ENCODE assay signal across 8 mouse cellular contexts in the genomic region with DNA sequence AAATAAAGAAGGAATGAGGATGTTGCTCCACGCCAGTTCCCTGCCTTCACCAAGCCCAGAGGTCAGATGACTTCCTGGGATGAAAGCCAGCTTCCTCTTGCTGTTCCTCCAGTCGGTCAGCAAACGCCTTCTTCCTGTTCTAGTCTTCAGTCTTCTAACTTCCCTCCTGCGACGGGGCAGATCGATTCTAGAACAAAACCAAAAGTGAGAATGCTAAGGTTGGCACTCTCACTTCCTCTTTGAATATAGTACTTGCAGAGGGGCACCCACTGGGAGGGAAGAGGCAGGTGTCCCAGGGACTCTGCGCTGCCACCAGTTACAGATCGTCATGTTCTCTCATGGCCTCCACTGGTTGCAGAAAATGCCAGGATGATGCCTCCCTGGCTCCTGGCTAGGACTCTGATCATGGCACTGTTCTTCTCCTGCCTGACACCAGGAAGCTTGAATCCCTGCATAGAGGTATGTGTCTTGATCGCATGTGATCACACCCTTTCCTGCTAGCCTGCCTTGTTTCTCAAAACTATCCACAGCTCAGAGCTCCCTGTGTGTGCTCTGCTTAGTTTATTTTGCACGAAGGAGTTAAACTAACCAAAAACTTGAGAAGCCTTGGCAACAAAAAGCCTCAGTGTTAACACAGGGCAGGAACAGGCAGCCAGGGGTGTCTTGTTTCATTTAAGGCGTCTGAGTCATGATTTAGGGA. TPM values are rescaled to one million over a fixed set of nuclear protein-coding genes. Genes with fewer than 3 reads are reported as not detected.
DNase-seq lines count a peak whose midpoint lies in the region; ATAC-seq lines count a peak whose summit lies in the region.

A gene (plus strand): TSS at position 122 of the 700 bp plus-strand sequence.

- no peak within 1 kb of the TSS for H3K4me3 ChIP-seq in hindbrain, embryonic 15.5 days
- H3K4me3 ChIP-seq in hindbrain, embryonic 10.5 days: no peak within 1 kb of the TSS
- H3K4me3 ChIP-seq in limb, embryonic 13.5 days: peak within 1 kb of the TSS; percentile 25

- H3K4me1 ChIP-seq in hindbrain, embryonic 15.5 days (replicated peaks): no peaks in the 10 kb centered on the region
- no peaks in the 10 kb centered on the region for H3K4me1 ChIP-seq in hindbrain, embryonic 10.5 days (replicated peaks)
- H3K4me1 ChIP-seq in limb, embryonic 13.5 days: peaks cover 13% of the 10 kb centered on the region

- no peak for ATAC-seq in hindbrain, embryonic 15.5 days (ENCODE audit: low FRiP score, low read depth)
- peak; percentile 71; the same call in 1 of the 2 replicates for ATAC-seq in limb, embryonic 13.5 days (ENCODE audit: low FRiP score, low read depth)

- no peak within 1 kb of the TSS for H3K9ac ChIP-seq in hindbrain, embryonic 15.5 days
- H3K9ac ChIP-seq in limb, embryonic 13.5 days: peak within 1 kb of the TSS; percentile 31; the same call in 1 of the 2 replicates

- H3K27me3 ChIP-seq in hindbrain, embryonic 15.5 days: no peaks in the 10 kb centered on the region
- no peaks in the 10 kb centered on the region for H3K27me3 ChIP-seq in hindbrain, embryonic 10.5 days (ENCODE audit: insufficient read depth, poor library complexity, severe bottlenecking)
- H3K27me3 ChIP-seq in limb, embryonic 13.5 days: no peaks in the 10 kb centered on the region

- DNase-seq in hindbrain, embryonic 10.5 days (ENCODE audit: low spot score): no peak
- peak; percentile 61 for DNase-seq in cerebellum, adult 9-11 months
- DNase-seq in heart, adult 11 months: peak; percentile 99
- peak; percentile 83 for DNase-seq in kidney, adult 9 months
- peak; percentile 0 for DNase-seq in naive thymus-derived CD4-positive, alpha-beta T cell, adult 2 months (ENCODE audit: low read depth)
- DNase-seq in thymus, postnatal 4 days: peak; percentile 6

- H3K9me3 ChIP-seq in hindbrain, embryonic 15.5 days: no peaks in the 10 kb centered on the region
- H3K9me3 ChIP-seq in hindbrain, embryonic 10.5 days: no peaks in the 10 kb centered on the region
- no peaks in the 10 kb centered on the region for H3K9me3 ChIP-seq in limb, embryonic 13.5 days

- H3K27ac ChIP-seq in hindbrain, embryonic 15.5 days (replicated peaks): no peak within 1 kb of the TSS
- no peak within 1 kb of the TSS for H3K27ac ChIP-seq in hindbrain, embryonic 10.5 days
- peak within 1 kb of the TSS; percentile 55 for H3K27ac ChIP-seq in limb, embryonic 13.5 days

- no peaks in the 10 kb centered on the region for H3K36me3 ChIP-seq in hindbrain, embryonic 15.5 days
- no peaks in the 10 kb centered on the region for H3K36me3 ChIP-seq in hindbrain, embryonic 10.5 days
- H3K36me3 ChIP-seq in limb, embryonic 13.5 days: no peaks in the 10 kb centered on the region

- 0 out of 2 replicates have a peak within 1 kb of the TSS, but pooled peaks have one; percentile 15 for H3K4me2 ChIP-seq in hindbrain, embryonic 15.5 days
- peak within 1 kb of the TSS; percentile 51 for H3K4me2 ChIP-seq in limb, embryonic 13.5 days (replicated peaks)

- 76% methylated on average over 11 of the region's 11 CpGs for WGBS in hindbrain, embryonic 15.5 days
- 71% methylated on average over 11 of the region's 11 CpGs for WGBS in hindbrain, embryonic 10.5 days
- 47% methylated on average over 11 of the region's 11 CpGs for WGBS in limb, embryonic 13.5 days

RNA-seq across cellular contexts. Expression of the gene that starts here (rescaled TPM):
- 0.83 and 0.91 TPM in 2 replicates for polyA plus RNA-seq in hindbrain, embryonic 15.5 days (2015; fragmentation: Nextera tagmentation; extraction: Ambion mirVana)
- 0.88 and 0.99 TPM in 2 replicates for polyA plus RNA-seq in hindbrain, embryonic 10.5 days (2016; fragmentation: Nextera tagmentation; extraction: Ambion mirVana)
- polyA plus RNA-seq in limb, embryonic 13.5 days (2015; fragmentation: Nextera tagmentation; extraction: Ambion mirVana): 0.98 and 1.3 TPM in 2 replicates
